Mouse (Mus musculus): Measurements from ENCODE around the gene Tbata. TPM values are rescaled to one million over a fixed set of nuclear protein-coding genes. Genes with fewer than 3 reads are reported as not detected.
A peak's percentile ranks its signal among the peaks of the same experiment; 100 is the strongest.

Tbata gene
- polyA plus RNA-seq, 1 experiment from 2014 or later: 89.2 TPM

- Histone ChIP-seq H3K9ac (ENCODE audit: low read length) (no peak overlapping the region), H3K36me3 (ENCODE audit: control insufficient read depth, insufficient read depth) (no peaks in the 10 kb centered on the region), H3K4me2 (ENCODE audit: low read depth, low read length) (no peak overlapping the region), H3K27me3 (ENCODE audit: control insufficient read depth, insufficient read depth, low read length) (no peaks in the 10 kb centered on the region; the same call in 1 of the 2 replicates), H3K27ac (ENCODE audit: low read length) (peak overlapping the region; percentile 35; the same call in 1 of the 2 replicates), H3K9me3 (replicated peaks; ENCODE audit: control insufficient read depth, low read length) (peaks cover 3% of the 10 kb centered on the region; the same call in 1 of the 2 replicates), H3K4me3 (ENCODE audit: low read length) (no peak overlapping the region), H3K4me1 (ENCODE audit: control insufficient read depth, insufficient read depth, low read length) (no peaks in the 10 kb centered on the region)
- 80% methylated on average over 4 of the region's 4 CpGs for WGBS
- ATAC-seq (replicated peaks; ENCODE audit: extremely low read depth, insufficient read depth, low FRiP score): no peak
Observed at GRCm38 (mm10) chr10:61234319-61234718, 62.6 kb downstream of the Tbata start.

- no peak overlapping the region for H3K4me3 ChIP-seq (ENCODE audit: low read length)
- no peaks in the 10 kb centered on the region; the same call in 1 of the 2 replicates for H3K27me3 ChIP-seq (ENCODE audit: control insufficient read depth, insufficient read depth, low read length)
- no peak for ATAC-seq (replicated peaks; ENCODE audit: extremely low read depth, insufficient read depth, low FRiP score)
- no peak overlapping the region for H3K9ac ChIP-seq (ENCODE audit: low read length)
- WGBS: 89% methylated on average over 6 of the region's 6 CpGs
- H3K4me1 ChIP-seq (ENCODE audit: control insufficient read depth, insufficient read depth, low read length): peaks cover 3% of the 10 kb centered on the region; the same call in 1 of the 2 replicates
- no peaks in the 10 kb centered on the region for H3K36me3 ChIP-seq (ENCODE audit: control insufficient read depth, insufficient read depth)
- peaks cover 3% of the 10 kb centered on the region; the same call in 1 of the 2 replicates for H3K9me3 ChIP-seq (replicated peaks; ENCODE audit: control insufficient read depth, low read length)
- no peak overlapping the region for H3K27ac ChIP-seq (ENCODE audit: low read length)
- H3K4me2 ChIP-seq (ENCODE audit: low read depth, low read length): no peak overlapping the region
Observed at GRCm38 (mm10) chr10:61235677-61236267, 64.0 kb downstream of the Tbata start.

GRCm38 (mm10) chr10:61236683-61237390 lies 65.1 kb downstream of the Tbata start:
- 60% methylated on average over 4 of the region's 4 CpGs for WGBS

GRCm38 (mm10) chr10:61237391-61237785 lies 65.6 kb downstream of the Tbata start:
- ATAC-seq (replicated peaks; ENCODE audit: extremely low read depth, insufficient read depth, low FRiP score): no peak
- H3K36me3 ChIP-seq (ENCODE audit: control insufficient read depth, insufficient read depth): no peaks in the 10 kb centered on the region
- peaks cover 3% of the 10 kb centered on the region; the same call in 1 of the 2 replicates for H3K4me1 ChIP-seq (ENCODE audit: control insufficient read depth, insufficient read depth, low read length)
- H3K9ac ChIP-seq (ENCODE audit: low read length): no peak overlapping the region
- H3K4me2 ChIP-seq (ENCODE audit: low read depth, low read length): no peak overlapping the region
- no peak overlapping the region for H3K27ac ChIP-seq (ENCODE audit: low read length)
- H3K27me3 ChIP-seq (ENCODE audit: control insufficient read depth, insufficient read depth, low read length): no peaks in the 10 kb centered on the region; the same call in 1 of the 2 replicates
- peaks cover 3% of the 10 kb centered on the region; the same call in 1 of the 2 replicates for H3K9me3 ChIP-seq (replicated peaks; ENCODE audit: control insufficient read depth, low read length)
- no peak overlapping the region for H3K4me3 ChIP-seq (ENCODE audit: low read length)
- WGBS: 74% methylated on average over 6 of the region's 6 CpGs

More at GRCm38 (mm10) chr10:61236683-61237390, 65.1 kb downstream of the Tbata start:
- no peak overlapping the region for H3K9ac ChIP-seq (ENCODE audit: low read length)
- H3K27ac ChIP-seq (ENCODE audit: low read length): no peak overlapping the region
- H3K4me3 ChIP-seq (ENCODE audit: low read length): no peak overlapping the region
- peaks cover 3% of the 10 kb centered on the region; the same call in 1 of the 2 replicates for H3K4me1 ChIP-seq (ENCODE audit: control insufficient read depth, insufficient read depth, low read length)
- H3K36me3 ChIP-seq (ENCODE audit: control insufficient read depth, insufficient read depth): no peaks in the 10 kb centered on the region
- ATAC-seq (replicated peaks; ENCODE audit: extremely low read depth, insufficient read depth, low FRiP score): no peak
- H3K9me3 ChIP-seq (replicated peaks; ENCODE audit: control insufficient read depth, low read length): peaks cover 3% of the 10 kb centered on the region; the same call in 1 of the 2 replicates
- H3K27me3 ChIP-seq (ENCODE audit: control insufficient read depth, insufficient read depth, low read length): no peaks in the 10 kb centered on the region; the same call in 1 of the 2 replicates
- no peak overlapping the region for H3K4me2 ChIP-seq (ENCODE audit: low read depth, low read length)

Small RNA genes lying within 50 kb of the gene (microRNA-seq; reads per million reads assigned to microRNA genes)
- gene Gm44308: not detected

Other genes with a start within 250 kb of the Tbata start
- gene Pcbd1, start 82.6 kb upstream of the Tbata start, polyA plus RNA-seq (2015; fragmentation: Nextera tagmentation; extraction: Ambion mirVana): 53.5 and 60.1 TPM in 2 replicates
- gene Sgpl1, start 24.3 kb upstream of the Tbata start, polyA plus RNA-seq (2015; fragmentation: Nextera tagmentation; extraction: Ambion mirVana): 35.5 and 41.1 TPM in 2 replicates
- gene Adamts14, start 101.5 kb downstream of the Tbata start, polyA plus RNA-seq (2015; fragmentation: Nextera tagmentation; extraction: Ambion mirVana): 1.8 TPM in 2 replicates
- 0.13 TPM in 1 of 2 replicates, not detected in the other for gene Prf1, start 125.9 kb downstream of the Tbata start, polyA plus RNA-seq (2015; fragmentation: Nextera tagmentation; extraction: Ambion mirVana)
- gene Pald1, start 211.6 kb downstream of the Tbata start, polyA plus RNA-seq (2015; fragmentation: Nextera tagmentation; extraction: Ambion mirVana): 21.0 and 28.4 TPM in 2 replicates
- gene Nodal, start 246.0 kb downstream of the Tbata start, polyA plus RNA-seq (2015; fragmentation: Nextera tagmentation; extraction: Ambion mirVana): 0.14 TPM in 1 of 2 replicates, not detected in the other

Data from heart, embryonic 16.5 days (tissue).